Mouse (Mus musculus): ENCODE data around the gene Sgcb. TPM values are rescaled to one million over a fixed set of nuclear protein-coding genes. Genes with fewer than 3 reads are reported as not detected.

The Sgcb gene
- total and polyA plus RNA-seq, 3 experiments: 3.6 to 8.4 TPM; not detected in 1

DNA sequence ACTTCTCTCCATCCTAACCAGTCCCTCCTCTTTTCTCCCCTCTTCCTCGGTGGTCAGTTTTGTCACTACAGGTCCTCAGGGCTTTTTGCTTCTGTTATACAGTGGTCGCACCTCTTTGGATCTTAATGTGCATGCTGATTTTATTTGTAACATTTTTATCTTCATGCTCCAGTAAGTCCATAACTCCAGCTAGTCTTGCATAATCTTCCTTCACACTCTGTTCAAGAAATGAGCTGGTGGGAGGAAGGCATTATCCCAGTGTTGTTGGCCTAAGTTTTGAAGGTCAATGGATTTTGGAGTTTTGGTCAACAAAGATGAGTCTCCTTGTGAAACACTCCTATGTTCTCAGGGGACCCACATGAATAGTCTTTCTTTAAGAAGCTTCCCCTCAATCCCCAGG lies 20.3 kb upstream of the Sgcb start:
- TF ChIP-seq USF1 (IDR thresholded peaks at IDR 0.05; ENCODE audit: low read depth, low read length) (no peak), POLR2A (IDR thresholded peaks at IDR 0.05; ENCODE audit: control insufficient read depth in 1 of 2, insufficient read depth in 1 of 2, low read depth in 1 of 2, low read length in 2 of 2, poor library complexity in 1 of 2) (no peak), CTCF (IDR thresholded peaks at IDR 0.05 in 2 of 3, conservative IDR thresholded peaks at IDR 0.05 in 1 of 3; ENCODE audit: control insufficient read depth in 1 of 3, insufficient read depth in 1 of 3, low read depth in 2 of 3, low read length in 3 of 3, poor library complexity in 1 of 3, severe bottlenecking in 1 of 3) (no peak), USF2 (IDR thresholded peaks at IDR 0.05; ENCODE audit: borderline replicate concordance in 1 of 2, insufficient read depth in 1 of 2, low read depth in 1 of 2, low read length in 2 of 2) (no peak), KAT2A (conservative IDR thresholded peaks at IDR 0.05; ENCODE audit: low read depth, low read length) (no peak), POLR2AphosphoS2 (IDR thresholded peaks at IDR 0.05; ENCODE audit: low read length) (no peak), SIN3A (IDR thresholded peaks at IDR 0.05; ENCODE audit: low read length) (no peak), GATA1 (IDR thresholded peaks at IDR 0.05; ENCODE audit: low read depth, low read length) (no peak)
- no peaks in the 10 kb centered on the region for H3K4me1 ChIP-seq (ENCODE audit: control insufficient read depth in 1 of 2, insufficient read depth in 2 of 2, low read length in 2 of 2)
- H3K27me3 ChIP-seq (ENCODE audit: control insufficient read depth in 1 of 2, insufficient read depth in 2 of 2, low read length in 2 of 2): peaks cover 0 to 2% of the 10 kb centered on the region in 2 experiments; a peak in 1 of 4 replicates
- H3K9ac ChIP-seq (ENCODE audit: control insufficient read depth, low read depth, low read length, poor library complexity, severe bottlenecking): no peak overlapping the region
- H3K27ac ChIP-seq (ENCODE audit: control insufficient read depth, low read depth, low read length): no peak overlapping the region
- no peak overlapping the region for H3K4me3 ChIP-seq (ENCODE audit: control insufficient read depth in 1 of 2, insufficient read depth in 1 of 2, low read depth in 2 of 2, low read length in 2 of 2)
- DNase-seq (ENCODE audit: low read depth, low spot score): no peak
- no peaks in the 10 kb centered on the region for H3K36me3 ChIP-seq (ENCODE audit: control insufficient read depth in 1 of 2, insufficient read depth in 2 of 2, low read length in 2 of 2)
- H3K79me2 ChIP-seq (ENCODE audit: control insufficient read depth, insufficient read depth, low read length, poor library complexity): no peaks in the 10 kb centered on the region
- H3K9me3 ChIP-seq (replicated peaks; ENCODE audit: insufficient read depth, low read length): no peaks in the 10 kb centered on the region

- TF ChIP-seq JUND (IDR thresholded peaks at IDR 0.05; ENCODE audit: low read depth, low read length) (no peak), TBP (IDR thresholded peaks at IDR 0.05; ENCODE audit: low read depth, low read length) (no peak), USF2 (IDR thresholded peaks at IDR 0.05; ENCODE audit: borderline replicate concordance in 1 of 2, insufficient read depth in 1 of 2, low read depth in 1 of 2, low read length in 2 of 2) (no peak)
These were observed 19.1 kb upstream of the Sgcb start for GRCm38 (mm10) chr5:73666695-73667094.

GRCm38 (mm10) chr5:73651855-73652201 lies 4.2 kb upstream of the Sgcb start:
- TF ChIP-seq KAT2A (conservative IDR thresholded peaks at IDR 0.05; ENCODE audit: low read depth, low read length): no peak
- no peak for TF ChIP-seq TBP (IDR thresholded peaks at IDR 0.05; ENCODE audit: low read depth, low read length)
- no peak for TF ChIP-seq POLR2AphosphoS2 (IDR thresholded peaks at IDR 0.05; ENCODE audit: low read length)
- no peak for TF ChIP-seq MAZ (IDR thresholded peaks at IDR 0.05; ENCODE audit: low read depth, low read length)
- TF ChIP-seq JUND (IDR thresholded peaks at IDR 0.05; ENCODE audit: low read depth, low read length): no peak
- no peak for TF ChIP-seq ZNF384 (IDR thresholded peaks at IDR 0.05; ENCODE audit: low read depth, low read length)
- no peak for TF ChIP-seq USF1 (IDR thresholded peaks at IDR 0.05; ENCODE audit: low read depth, low read length)
- no peak for TF ChIP-seq GATA1 (IDR thresholded peaks at IDR 0.05; ENCODE audit: low read depth, low read length)
- no peak for TF ChIP-seq CHD1 (IDR thresholded peaks at IDR 0.05; ENCODE audit: low read depth, low read length)
- DNase-seq (ENCODE audit: low read depth, low spot score): no peak
- H3K27ac ChIP-seq (ENCODE audit: control insufficient read depth, low read depth, low read length): no peak overlapping the region
- no peak overlapping the region for H3K9ac ChIP-seq (ENCODE audit: control insufficient read depth, low read depth, low read length, poor library complexity, severe bottlenecking)
- H3K4me1 ChIP-seq (ENCODE audit: control insufficient read depth in 1 of 2, insufficient read depth in 2 of 2, low read length in 2 of 2): 0 out of 4 replicates have a peak, but pooled peaks cover 0 to 3% of the 10 kb centered on the region in 2 experiments
- peaks cover 4 to 7% of the 10 kb centered on the region in 2 experiments; a peak in 2 of 4 replicates for H3K27me3 ChIP-seq (ENCODE audit: control insufficient read depth in 1 of 2, insufficient read depth in 2 of 2, low read length in 2 of 2)
- no peaks in the 10 kb centered on the region for H3K9me3 ChIP-seq (replicated peaks; ENCODE audit: insufficient read depth, low read length)
- peaks cover 0 to 2% of the 10 kb centered on the region in 2 experiments; a peak in 1 of 4 replicates for H3K36me3 ChIP-seq (ENCODE audit: control insufficient read depth in 1 of 2, insufficient read depth in 2 of 2, low read length in 2 of 2)
- no peak overlapping the region for H3K4me3 ChIP-seq (ENCODE audit: control insufficient read depth in 1 of 2, insufficient read depth in 1 of 2, low read depth in 2 of 2, low read length in 2 of 2)
- no peaks in the 10 kb centered on the region for H3K79me2 ChIP-seq (ENCODE audit: control insufficient read depth, insufficient read depth, low read length, poor library complexity)

More at GRCm38 (mm10) chr5:73666695-73667094, 19.1 kb upstream of the Sgcb start:
- no peak overlapping the region for H3K27ac ChIP-seq (ENCODE audit: control insufficient read depth, low read depth, low read length)
- H3K9me3 ChIP-seq (replicated peaks; ENCODE audit: insufficient read depth, low read length): no peaks in the 10 kb centered on the region
- H3K4me1 ChIP-seq (ENCODE audit: control insufficient read depth in 1 of 2, insufficient read depth in 2 of 2, low read length in 2 of 2): no peaks in the 10 kb centered on the region
- no peaks in the 10 kb centered on the region for H3K36me3 ChIP-seq (ENCODE audit: control insufficient read depth in 1 of 2, insufficient read depth in 2 of 2, low read length in 2 of 2)
- DNase-seq (ENCODE audit: low read depth, low spot score): no peak
- no peaks in the 10 kb centered on the region for H3K79me2 ChIP-seq (ENCODE audit: control insufficient read depth, insufficient read depth, low read length, poor library complexity)
- H3K4me3 ChIP-seq (ENCODE audit: control insufficient read depth in 1 of 2, insufficient read depth in 1 of 2, low read depth in 2 of 2, low read length in 2 of 2): no peak overlapping the region
- peaks cover 0 to 4% of the 10 kb centered on the region in 2 experiments; a peak in 1 of 4 replicates for H3K27me3 ChIP-seq (ENCODE audit: control insufficient read depth in 1 of 2, insufficient read depth in 2 of 2, low read length in 2 of 2)
- H3K9ac ChIP-seq (ENCODE audit: control insufficient read depth, low read depth, low read length, poor library complexity, severe bottlenecking): no peak overlapping the region
